Mouse (Mus musculus): ENCODE measurements at regions not wholly inside any gene's neighbourhood (a gene's known extent, or its start where the extent isn't known, plus 50 kb on each side); places are given as distances from the start of the nearest gene placed in this dataset.

DNA sequence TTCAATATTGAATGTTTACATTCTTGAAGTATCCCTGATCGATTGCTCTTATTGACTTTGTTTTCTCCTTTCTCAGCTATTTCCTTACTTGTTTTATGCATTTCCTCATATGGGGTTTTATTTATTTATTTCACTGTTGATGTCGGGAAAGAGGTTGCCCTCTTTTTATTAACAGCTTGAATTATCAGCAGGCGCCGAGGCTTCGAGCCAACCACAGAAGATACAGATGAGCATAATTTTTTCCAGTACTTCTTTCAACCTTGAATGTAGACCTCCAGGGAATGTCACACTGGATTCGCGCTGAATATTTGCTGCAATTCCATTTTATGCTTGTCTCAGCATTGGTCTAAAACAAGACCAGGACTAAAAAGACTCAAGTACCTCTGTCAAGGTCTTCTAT lies 183.4 kb upstream of the Cntn6 start:
- H3K9me3 ChIP-seq, result no peaks in the 10 kb centered on the region
- no peak overlapping the region for H3K4me3 ChIP-seq
- no peaks in the 10 kb centered on the region for H3K36me3 ChIP-seq
- 82% methylated on average over 7 of the region's 7 CpGs for WGBS
- no peak overlapping the region for H3K4me2 ChIP-seq (replicated peaks)
- no peaks in the 10 kb centered on the region for H3K4me1 ChIP-seq
- no peak overlapping the region for H3K9ac ChIP-seq (replicated peaks)
- no peak for ATAC-seq (replicated peaks)
- H3K27me3 ChIP-seq, result no peaks in the 10 kb centered on the region
- H3K27ac ChIP-seq (replicated peaks), result no peak overlapping the region

DNA sequence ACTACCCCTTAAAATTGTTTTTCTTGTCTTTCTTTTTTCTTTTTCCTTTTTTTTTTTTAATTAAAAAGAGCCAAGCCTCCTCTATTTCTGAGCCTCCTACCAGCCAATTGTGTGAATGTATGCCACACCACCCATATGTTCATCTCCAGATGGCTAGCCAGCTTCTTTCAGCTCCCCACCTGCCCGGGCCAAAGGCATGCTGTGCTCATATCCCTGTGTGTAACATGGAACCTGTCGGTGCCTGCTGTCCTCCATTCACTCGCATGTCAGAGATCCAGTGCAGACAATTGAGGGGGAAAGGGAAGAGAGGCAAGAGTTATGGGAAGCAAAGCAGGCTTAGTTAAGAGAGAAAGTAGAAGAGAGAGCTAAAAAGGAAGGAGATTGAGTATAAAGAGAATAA lies 179.6 kb upstream of the Cntn6 start:
- Histone ChIP-seq H3K4me2 (replicated peaks) (no peak overlapping the region), H3K4me3 (no peak overlapping the region), H3K4me1 (no peaks in the 10 kb centered on the region), H3K36me3 (no peaks in the 10 kb centered on the region), H3K9me3 (no peaks in the 10 kb centered on the region), H3K27me3 (no peaks in the 10 kb centered on the region), H3K27ac (replicated peaks) (no peak overlapping the region), H3K9ac (replicated peaks) (no peak overlapping the region)
- ATAC-seq (replicated peaks), result peak; percentile 97
- WGBS, result 11% methylated on average over 3 of the region's 3 CpGs

DNA sequence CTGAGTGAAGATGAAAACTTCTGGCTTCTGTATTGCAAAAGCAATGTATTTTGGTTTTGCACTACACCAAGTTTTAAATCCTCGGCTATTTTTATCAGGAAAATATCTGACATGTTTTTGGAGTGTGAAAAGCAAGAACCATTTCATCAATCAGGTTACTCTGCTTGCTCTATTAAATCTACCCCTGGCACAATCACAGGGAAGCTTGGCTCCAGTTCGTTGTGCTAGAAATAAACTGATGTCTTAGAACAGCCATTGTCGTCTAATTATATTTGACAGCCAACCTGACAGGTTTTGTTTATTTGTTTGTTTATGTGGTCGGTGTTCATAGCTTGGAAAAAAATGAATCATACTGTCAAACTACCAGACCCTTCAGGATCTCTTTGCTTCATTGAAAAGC lies 174.1 kb upstream of the Cntn6 start:
- ATAC-seq (replicated peaks), result no peak
- Histone ChIP-seq H3K4me2 (replicated peaks) (no peak overlapping the region), H3K36me3 (no peaks in the 10 kb centered on the region), H3K4me3 (no peak overlapping the region), H3K9me3 (no peaks in the 10 kb centered on the region), H3K4me1 (no peaks in the 10 kb centered on the region), H3K27ac (replicated peaks) (no peak overlapping the region), H3K27me3 (no peaks in the 10 kb centered on the region), H3K9ac (replicated peaks) (no peak overlapping the region)
- WGBS, result 62% methylated on average over 4 of the region's 4 CpGs

DNA sequence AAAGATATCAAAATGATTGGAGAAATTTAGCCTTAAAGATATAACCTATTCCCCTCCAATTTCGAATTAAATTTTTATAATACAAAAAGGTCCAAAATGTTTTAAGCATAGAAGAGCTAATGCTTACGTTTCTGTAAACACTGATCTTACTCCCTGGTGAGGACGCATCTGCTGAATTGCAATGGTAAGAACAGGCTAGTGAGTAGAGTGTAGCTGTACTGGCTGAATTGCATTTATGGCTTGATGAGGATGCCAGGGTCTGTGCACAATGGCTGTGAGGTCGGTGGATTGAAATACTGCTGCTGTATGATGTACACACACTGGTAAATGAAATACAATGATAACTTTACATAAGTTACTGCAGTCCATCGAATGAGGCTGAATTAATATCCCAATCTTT lies 170.4 kb upstream of the Cntn6 start:
- ATAC-seq (replicated peaks), result no peak
- Histone ChIP-seq H3K4me2 (replicated peaks) (no peak overlapping the region), H3K27ac (replicated peaks) (no peak overlapping the region), H3K9me3 (no peaks in the 10 kb centered on the region), H3K4me1 (no peaks in the 10 kb centered on the region), H3K36me3 (no peaks in the 10 kb centered on the region), H3K9ac (replicated peaks) (no peak overlapping the region), H3K27me3 (no peaks in the 10 kb centered on the region), H3K4me3 (no peak overlapping the region)
- 89% methylated on average over 5 of the region's 5 CpGs for WGBS

DNA sequence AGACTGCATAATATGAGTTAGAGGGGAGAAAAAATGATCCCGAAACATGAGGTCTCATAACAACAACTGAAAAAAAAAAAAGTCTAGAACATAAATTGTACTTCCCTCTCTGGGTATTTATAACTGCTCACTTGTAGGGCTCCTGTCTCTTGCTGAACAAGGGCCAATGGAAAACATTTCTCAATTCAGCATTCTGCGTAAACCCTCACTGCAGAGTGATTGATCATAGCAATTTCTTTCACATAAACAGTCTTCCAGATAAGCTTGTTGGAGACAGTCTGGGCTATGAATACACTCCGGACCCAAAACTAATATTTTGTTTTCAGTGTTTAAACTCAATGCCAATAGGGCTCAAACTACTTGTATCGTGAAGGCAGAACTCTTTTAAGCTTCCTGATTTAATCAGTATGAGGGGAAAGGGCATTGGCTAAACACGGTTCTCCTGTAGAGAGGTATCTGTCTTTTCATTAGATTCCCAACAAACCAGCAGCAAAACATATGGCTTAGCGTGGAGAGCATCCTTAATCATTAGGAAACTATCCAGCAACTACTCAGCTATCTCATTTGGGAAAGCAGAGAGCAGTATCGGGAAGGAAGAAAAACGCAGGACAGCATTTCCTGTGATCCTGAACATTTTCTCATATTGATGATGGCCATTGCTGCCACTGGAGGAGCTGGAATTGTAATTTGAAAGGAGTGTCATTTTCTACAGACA lies 153.3 kb upstream of the Cntn6 start:
- ATAC-seq (replicated peaks), result no peak
- no peak overlapping the region for H3K9ac ChIP-seq (replicated peaks)
- 72% methylated on average over 8 of the region's 8 CpGs for WGBS

DNA sequence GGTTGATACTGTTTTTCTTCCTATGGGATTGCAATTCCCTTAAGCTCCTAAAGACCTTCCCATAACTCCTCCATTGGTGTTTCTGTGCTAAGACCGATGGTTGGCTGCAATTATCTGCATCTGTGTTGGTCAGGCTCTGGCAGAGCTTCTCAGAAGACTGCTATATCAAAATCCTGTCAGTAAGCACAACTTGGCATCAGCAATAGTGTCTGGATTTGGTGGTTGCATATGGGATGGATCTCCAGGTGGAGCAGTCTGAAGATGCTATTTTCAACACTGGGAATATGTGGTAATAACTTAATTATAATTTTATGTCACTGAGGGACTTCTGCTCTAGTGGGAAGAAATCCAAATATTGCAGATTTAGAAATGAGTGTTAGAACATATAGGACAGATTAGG lies 148.6 kb upstream of the Cntn6 start:
- Histone ChIP-seq H3K27ac (replicated peaks) (no peak overlapping the region), H3K4me2 (replicated peaks) (no peak overlapping the region), H3K27me3 (no peaks in the 10 kb centered on the region), H3K9ac (replicated peaks) (no peak overlapping the region), H3K36me3 (no peaks in the 10 kb centered on the region), H3K4me3 (no peak overlapping the region), H3K9me3 (no peaks in the 10 kb centered on the region), H3K4me1 (no peaks in the 10 kb centered on the region)
- no peak for ATAC-seq (replicated peaks)
- 76% methylated on average over 1 of the region's 1 CpGs for WGBS

More for the DNA sequence above, 153.3 kb upstream of the Cntn6 start:
- Histone ChIP-seq H3K4me2 (replicated peaks) (no peak overlapping the region), H3K4me1 (no peaks in the 10 kb centered on the region), H3K36me3 (no peaks in the 10 kb centered on the region), H3K27me3 (no peaks in the 10 kb centered on the region), H3K27ac (replicated peaks) (no peak overlapping the region), H3K9me3 (no peaks in the 10 kb centered on the region), H3K4me3 (no peak overlapping the region)
